Mouse (Mus musculus): Measurements from ENCODE around the gene Gm16253.

GRCm38 (mm10) chr3:96556651-96557635, 19.8 kb upstream of the Gm16253 start:
- TF ChIP-seq POLR2A (IDR thresholded peaks at IDR 0.05; ENCODE audit: borderline replicate concordance, control insufficient read depth, low read depth, low read length) = no peak
- TF ChIP-seq CTCF (IDR thresholded peaks at IDR 0.05; ENCODE audit: control insufficient read depth, insufficient read depth, low read length) = no peak

Data from bone marrow, adult 2 months (tissue).